Mouse (Mus musculus) limb, embryonic 15.5 days (tissue): ENCODE data around the gene Tns3. TPM values are rescaled to one million over a fixed set of nuclear protein-coding genes. Genes with fewer than 3 reads are reported as not detected.

ENCODE experiments used
- ATAC-seq: fragments of 200-750 bp; cut with Nextera tagmentation; 2 replicates; pipeline ENCODE4 v1.8.0; 2017; ENCODE audit warnings: low read depth, moderate TSS enrichment; ENCODE audit not compliant: insufficient number of reproducible peaks, low FRiP score, low TSS enrichment
- H3K27ac ChIP-seq: fragments of 300-500 bp; sonication (generic); 2 replicates; pipeline ENCODE4 v1.5.1; 2015; ENCODE audit warnings: moderate library complexity, mild to moderate bottlenecking, inconsistent platforms
- H3K27me3 ChIP-seq: fragments of 300-500 bp; sonication (generic); 2 replicates; pipeline ENCODE4 v1.6.1; 2015; ENCODE audit warnings: inconsistent platforms
- H3K36me3 ChIP-seq: fragments of 300-500 bp; sonication (generic); 2 replicates; pipeline ENCODE4 v1.6.1; 2015; ENCODE audit warnings: inconsistent platforms
- H3K4me1 ChIP-seq: fragments of 300-500 bp; sonication (generic); 2 replicates; pipeline ENCODE4 v1.6.1; 2015; ENCODE audit warnings: inconsistent platforms
- H3K4me2 ChIP-seq: fragments of 300-500 bp; sonication (generic); 2 replicates; pipeline ENCODE4 v1.6.1; 2015; ENCODE audit warnings: mild to moderate bottlenecking, inconsistent platforms
- H3K4me3 ChIP-seq: fragments of 300-500 bp; sonication (generic); 2 replicates; pipeline ENCODE4 v1.5.1; 2015; ENCODE audit warnings: mild to moderate bottlenecking, inconsistent platforms
- H3K9ac ChIP-seq: fragments of 300-500 bp; sonication (generic); 2 replicates; pipeline ENCODE4 v1.6.1; 2015; ENCODE audit warnings: inconsistent platforms
- H3K9me3 ChIP-seq: fragments of 300-500 bp; sonication (generic); 2 replicates; pipeline ENCODE4 v1.6.1; 2016; ENCODE audit warnings: inconsistent platforms
- WGBS: fragments of 180-500 bp; shearing (Covaris S2); methylation state at CpG from one replicate; pipeline ENCODE4 v1.1.7; 2015; 5-methylcytosine and 5-hydroxymethylcytosine counted together
- polyA plus RNA-seq: library from polyadenylated mRNA; unstranded; fragments of >200 nt; fragmentation: Nextera tagmentation; extraction: Ambion mirVana; gene quantifications from 2 replicates; pipeline ENCODE4 v1.2.1, GENCODE M21; 2015

Tns3 gene
- polyA plus RNA-seq, 1 experiment from 2014 or later, result 31.6 TPM

- 12% methylated on average over 6 of the region's 6 CpGs for WGBS
- Histone ChIP-seq H3K4me1 (peaks cover 86% of the 10 kb centered on the region), H3K4me3 (no peak overlapping the region), H3K27ac (peak overlapping the region; percentile 80), H3K9ac (no peak overlapping the region), H3K9me3 (no peaks in the 10 kb centered on the region), H3K4me2 (peak overlapping the region; percentile 31), H3K27me3 (no peaks in the 10 kb centered on the region), H3K36me3 (no peaks in the 10 kb centered on the region)
- peak; percentile 80 for ATAC-seq
These were observed 5.3 kb downstream of the Tns3 start for GRCm38 (mm10) chr11:8659061-8659460.

GRCm38 (mm10) chr11:8657493-8657892 is 6.8 kb downstream of the Tns3 start:
- no peak for ATAC-seq
- Histone ChIP-seq H3K4me3 (no peak overlapping the region), H3K4me1 (peaks cover 92% of the 10 kb centered on the region), H3K9ac (no peak overlapping the region), H3K36me3 (no peaks in the 10 kb centered on the region), H3K9me3 (no peaks in the 10 kb centered on the region), H3K27ac (peak overlapping the region; percentile 80), H3K27me3 (no peaks in the 10 kb centered on the region), H3K4me2 (no peak overlapping the region)
- WGBS, result 66% methylated on average over 8 of the region's 8 CpGs

GRCm38 (mm10) chr11:8656448-8657393 is 7.6 kb downstream of the Tns3 start:
- peak; percentile 68 for ATAC-seq
- H3K4me3 ChIP-seq, result no peak overlapping the region
- H3K27me3 ChIP-seq, result no peaks in the 10 kb centered on the region
- H3K27ac ChIP-seq, result peak overlapping the region; percentile 80
- no peaks in the 10 kb centered on the region for H3K36me3 ChIP-seq
- peaks cover 93% of the 10 kb centered on the region for H3K4me1 ChIP-seq
- WGBS, result 35% methylated on average over 12 of the region's 12 CpGs
- H3K4me2 ChIP-seq, result no peak overlapping the region
- no peak overlapping the region for H3K9ac ChIP-seq
- H3K9me3 ChIP-seq, result no peaks in the 10 kb centered on the region

DNA sequence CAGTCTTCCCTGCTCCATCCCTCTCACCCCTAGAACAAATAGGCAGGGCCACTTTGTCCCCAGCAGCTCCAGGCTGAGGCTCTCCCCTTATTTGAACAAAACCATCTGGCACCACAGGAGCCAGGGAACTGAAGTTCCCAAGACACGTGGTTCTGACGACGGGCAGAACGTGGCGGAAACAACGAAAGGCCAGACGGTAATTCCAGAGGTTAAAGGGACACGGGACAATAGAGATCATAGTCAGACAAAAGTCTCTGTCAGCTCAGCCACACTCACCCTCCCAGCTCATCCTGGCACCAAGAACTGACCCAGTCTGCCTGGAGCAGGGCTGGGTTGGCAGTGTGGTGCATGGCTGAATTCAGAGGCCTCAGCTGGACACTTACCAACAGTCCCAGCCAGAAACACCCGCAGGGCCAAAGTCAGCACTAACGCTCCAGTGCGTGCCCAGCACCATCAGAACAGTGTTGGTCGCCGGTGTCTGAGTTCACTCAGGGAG is 10.5 kb downstream of the Tns3 start:
- H3K36me3 ChIP-seq, result no peaks in the 10 kb centered on the region
- H3K9me3 ChIP-seq, result no peaks in the 10 kb centered on the region
- no peaks in the 10 kb centered on the region for H3K27me3 ChIP-seq
- WGBS, result 43% methylated on average over 13 of the region's 13 CpGs
- H3K4me1 ChIP-seq, result peaks cover 89% of the 10 kb centered on the region
- H3K4me3 ChIP-seq, result no peak overlapping the region
- ATAC-seq, result no peak
- H3K27ac ChIP-seq, result peak overlapping the region; percentile 82
- no peak overlapping the region; the same call in 1 of the 2 replicates for H3K4me2 ChIP-seq
- no peak overlapping the region for H3K9ac ChIP-seq

DNA sequence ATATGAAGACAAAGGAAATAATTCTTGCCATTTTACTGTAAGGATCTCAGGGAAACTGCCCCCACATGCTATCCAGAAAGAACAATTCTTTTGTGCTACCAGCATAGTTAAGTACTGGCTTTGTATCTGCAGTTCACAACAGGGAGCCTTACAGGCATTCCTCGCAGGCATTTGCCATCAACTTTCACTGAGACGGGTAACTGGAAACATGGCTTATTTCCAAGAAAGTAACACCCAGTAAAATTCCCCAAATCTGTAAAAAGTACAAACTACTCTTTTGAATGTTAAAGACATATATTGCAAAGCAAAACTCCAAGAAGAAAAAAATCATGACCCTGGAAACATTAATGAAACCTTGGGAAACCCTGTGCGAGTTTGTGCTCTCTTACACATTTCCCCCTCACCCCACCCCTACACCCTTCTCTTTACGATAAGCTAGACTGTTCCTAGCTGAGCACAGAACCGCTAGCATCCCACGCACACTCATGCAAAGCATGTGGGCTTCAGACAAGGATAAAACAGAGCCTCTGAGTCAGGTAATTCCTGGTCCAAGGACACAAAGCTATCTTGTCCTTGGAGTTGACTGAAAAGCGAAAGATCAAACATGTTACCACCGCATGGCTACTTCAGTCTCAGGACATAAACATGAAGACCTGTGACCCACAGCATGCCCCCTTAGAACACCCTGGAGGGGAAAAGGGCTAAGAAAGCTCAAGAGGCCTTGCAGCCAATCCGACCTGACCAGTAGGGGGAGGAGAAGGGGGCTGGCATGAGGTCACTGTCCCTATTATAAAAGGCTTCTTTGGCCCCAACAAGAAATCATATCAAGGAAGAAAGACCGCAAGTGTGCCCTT is 11.3 kb downstream of the Tns3 start:
- no peak overlapping the region for H3K9ac ChIP-seq
- H3K27me3 ChIP-seq, result no peaks in the 10 kb centered on the region
- H3K27ac ChIP-seq, result peak overlapping the region; percentile 82
- no peak overlapping the region for H3K4me3 ChIP-seq
- H3K4me1 ChIP-seq, result peaks cover 87% of the 10 kb centered on the region
- ATAC-seq, result no peak
- 33% methylated on average over 10 of the region's 10 CpGs for WGBS
- H3K9me3 ChIP-seq, result no peaks in the 10 kb centered on the region
- H3K36me3 ChIP-seq, result no peaks in the 10 kb centered on the region
- H3K4me2 ChIP-seq, result peak overlapping the region; percentile 0; the same call in 1 of the 2 replicates

GRCm38 (mm10) chr11:8652116-8652714 is 12.1 kb downstream of the Tns3 start:
- H3K9ac ChIP-seq, result no peak overlapping the region
- H3K27me3 ChIP-seq, result no peaks in the 10 kb centered on the region
- no peak overlapping the region for H3K4me3 ChIP-seq
- 71% methylated on average over 10 of the region's 10 CpGs for whole genome bisulfite sequencing
- H3K36me3 ChIP-seq, result no peaks in the 10 kb centered on the region
- no peak overlapping the region; the same call in 1 of the 2 replicates for H3K4me2 ChIP-seq
- peak overlapping the region; percentile 82 for H3K27ac ChIP-seq
- H3K9me3 ChIP-seq, result no peaks in the 10 kb centered on the region
- no peak for ATAC-seq
- H3K4me1 ChIP-seq, result peaks cover 84% of the 10 kb centered on the region

- Histone ChIP-seq H3K27me3 (no peaks in the 10 kb centered on the region), H3K9me3 (no peaks in the 10 kb centered on the region), H3K4me1 (peaks cover 77% of the 10 kb centered on the region), H3K4me3 (no peak overlapping the region), H3K9ac (no peak overlapping the region), H3K4me2 (no peak overlapping the region), H3K36me3 (no peaks in the 10 kb centered on the region), H3K27ac (peak overlapping the region; percentile 82; the same call in 1 of the 2 replicates)
- 88% methylated on average over 10 of the region's 10 CpGs for WGBS
- no peak for ATAC-seq
These were observed 12.8 kb downstream of the Tns3 start for GRCm38 (mm10) chr11:8651448-8652035.

DNA sequence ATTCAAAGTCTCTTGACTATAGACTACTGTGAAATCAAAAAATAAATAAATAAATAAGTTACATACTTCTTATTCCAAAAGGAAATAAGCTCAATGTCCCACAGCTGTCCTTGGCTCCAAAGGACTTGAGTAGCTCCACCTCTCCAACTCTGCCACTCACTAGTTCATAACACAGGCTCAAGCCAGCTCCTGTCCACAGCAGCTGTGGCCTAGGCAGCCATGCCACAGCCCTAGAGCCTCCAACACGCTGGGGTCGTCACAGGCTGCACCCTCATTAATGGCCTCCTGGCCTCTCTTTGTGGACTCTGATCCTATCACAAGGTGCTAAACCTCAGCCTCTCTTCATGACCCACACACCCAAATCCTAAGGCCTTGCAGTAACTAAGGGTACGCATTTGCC is 18.7 kb downstream of the Tns3 start:
- Histone ChIP-seq H3K4me3 (no peak overlapping the region), H3K27ac (no peak overlapping the region), H3K36me3 (0 out of 2 replicates have a peak, but pooled peaks cover 3% of the 10 kb centered on the region), H3K9ac (no peak overlapping the region), H3K9me3 (no peaks in the 10 kb centered on the region), H3K4me1 (peaks cover 45% of the 10 kb centered on the region), H3K27me3 (no peaks in the 10 kb centered on the region), H3K4me2 (no peak overlapping the region)
- WGBS, result 77% methylated on average over 3 of the region's 3 CpGs
- ATAC-seq, result no peak

GRCm38 (mm10) chr11:8644272-8644671 is 20.1 kb downstream of the Tns3 start:
- H3K9me3 ChIP-seq, result no peaks in the 10 kb centered on the region
- WGBS, result 97% methylated on average over 2 of the region's 2 CpGs
- no peak overlapping the region for H3K4me2 ChIP-seq
- peaks cover 45% of the 10 kb centered on the region for H3K4me1 ChIP-seq
- H3K9ac ChIP-seq, result no peak overlapping the region
- ATAC-seq, result no peak
- no peak overlapping the region for H3K4me3 ChIP-seq
- no peak overlapping the region for H3K27ac ChIP-seq
- 0 out of 2 replicates have a peak, but pooled peaks cover 3% of the 10 kb centered on the region for H3K36me3 ChIP-seq
- no peaks in the 10 kb centered on the region for H3K27me3 ChIP-seq

DNA sequence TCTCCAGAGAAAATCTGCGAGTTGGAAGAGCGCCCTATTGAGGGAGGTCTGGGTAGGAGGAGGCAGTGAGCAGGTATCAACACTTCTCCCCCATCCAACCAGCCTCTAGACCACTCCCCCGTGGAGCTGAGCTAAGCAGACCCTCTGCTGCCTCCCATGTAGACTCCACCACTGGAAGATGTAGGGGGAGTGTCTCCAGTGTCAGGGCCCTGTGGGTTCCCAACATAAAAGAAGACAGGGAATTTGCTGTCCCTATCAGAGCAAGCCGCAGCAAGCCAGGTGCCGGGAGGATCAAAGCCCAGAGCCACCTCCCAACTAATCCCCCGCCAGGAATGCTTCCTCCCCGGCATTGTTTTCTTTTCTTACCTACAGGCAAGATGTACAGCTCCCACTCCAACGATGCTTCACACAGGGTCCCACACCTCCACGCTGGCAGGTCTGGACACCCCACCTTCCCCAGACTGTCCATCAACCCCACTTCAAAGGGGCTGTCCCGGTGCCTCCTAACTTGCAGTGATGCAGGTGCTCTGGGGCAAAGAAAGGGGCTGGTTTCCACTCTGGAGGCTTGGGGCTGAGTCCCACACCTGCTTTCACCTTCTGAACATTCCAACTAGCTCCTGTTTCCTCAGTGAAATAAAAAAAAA is 22.6 kb downstream of the Tns3 start:
- 0 out of 2 replicates have a peak, but pooled peaks cover 5% of the 10 kb centered on the region for H3K36me3 ChIP-seq
- H3K4me2 ChIP-seq, result no peak overlapping the region
- peak; percentile 56; the same call in 1 of the 2 replicates for ATAC-seq
- no peak overlapping the region for H3K9ac ChIP-seq
- H3K4me3 ChIP-seq, result no peak overlapping the region
- peaks cover 30% of the 10 kb centered on the region for H3K4me1 ChIP-seq
- H3K9me3 ChIP-seq, result no peaks in the 10 kb centered on the region
- WGBS, result 25% methylated on average over 10 of the region's 10 CpGs
- no peak overlapping the region for H3K27ac ChIP-seq
- no peaks in the 10 kb centered on the region for H3K27me3 ChIP-seq

- no peak for ATAC-seq
- Histone ChIP-seq H3K9me3 (no peaks in the 10 kb centered on the region), H3K4me1 (peaks cover 35% of the 10 kb centered on the region), H3K27me3 (no peaks in the 10 kb centered on the region), H3K27ac (no peak overlapping the region), H3K9ac (no peak overlapping the region), H3K4me3 (no peak overlapping the region), H3K4me2 (no peak overlapping the region), H3K36me3 (0 out of 2 replicates have a peak, but pooled peaks cover 3% of the 10 kb centered on the region)
- WGBS, result 90% methylated on average over 16 of the region's 16 CpGs
These were observed 24.6 kb downstream of the Tns3 start for GRCm38 (mm10) chr11:8639726-8640125.
